Mouse (Mus musculus): ENCODE results near the gene Hspa12b. TPM values are rescaled to one million over a fixed set of nuclear protein-coding genes. Genes with fewer than 3 reads are reported as not detected.

Gene Hspa12b
- total RNA-seq, 4 experiments from 2014 or later, result 21.5 to 33.7 (median 31.0) TPM

GRCm38 (mm10) chr2:131179246-131179886 is 52.3 kb downstream of the Hspa12b start:
- peak; percentile 46 for DNase-seq (ENCODE audit: low spot score)

GRCm38 (mm10) chr2:131179990-131180587 is 53.0 kb downstream of the Hspa12b start, which contains the start of gene Cenpb:
Gene Cenpb, minus strand, starts transcription at chr2:131180067.
- DNase-seq (ENCODE audit: low spot score), result peak; percentile 74

GRCm38 (mm10) chr2:131186343-131186742 is 59.3 kb downstream of the Hspa12b start:
- DNase-seq (ENCODE audit: low spot score), result no peak

DNA sequence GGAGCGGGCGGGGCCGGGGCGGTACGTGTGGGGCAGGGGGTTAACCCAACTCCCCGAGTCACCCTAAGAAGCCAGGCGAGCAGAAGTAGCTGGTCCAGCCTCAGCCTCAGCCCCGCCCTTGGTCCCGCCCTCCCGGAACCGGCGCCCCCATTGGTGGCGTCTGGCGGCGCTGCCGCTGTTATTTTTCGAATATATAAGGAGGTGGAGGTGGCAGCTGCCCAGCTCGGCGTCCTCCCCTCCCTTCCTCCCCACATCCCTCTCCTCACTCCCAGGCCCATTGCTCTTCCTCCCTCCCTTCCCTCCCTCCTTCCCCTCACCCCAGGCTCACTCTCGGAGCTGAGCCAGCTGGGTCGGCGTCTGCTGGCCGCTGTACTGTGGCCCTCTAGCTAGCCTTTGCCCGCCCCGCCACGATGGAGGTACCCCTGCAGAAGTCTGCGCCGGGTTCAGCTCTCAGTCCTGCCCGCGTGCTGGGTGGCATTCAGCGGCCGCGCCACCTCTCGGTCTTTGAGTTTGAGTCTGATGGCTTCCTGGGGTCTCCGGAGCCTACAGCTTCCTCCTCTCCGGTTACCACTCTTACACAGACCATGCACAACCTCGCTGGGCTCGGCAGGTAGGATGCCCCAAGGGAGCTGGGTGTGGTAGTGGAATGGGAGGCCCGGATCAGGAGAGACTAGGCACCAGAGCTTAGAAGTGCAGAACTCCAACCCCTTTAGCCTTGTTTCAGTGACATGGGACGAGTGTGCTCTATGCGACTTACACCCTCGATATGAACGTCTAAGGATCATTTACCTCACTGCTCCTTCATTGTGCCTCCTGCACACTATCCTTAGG is 59.9 kb downstream of the Hspa12b start, which contains the start of the genes Cdc25b and Spef1:
Gene Cdc25b, plus strand, starts transcription at position 179 of the 831 bp plus-strand sequence.
Gene Spef1, minus strand, starts transcription at position 512 of the 831 bp plus-strand sequence.
- peak; percentile 78 for DNase-seq (ENCODE audit: low spot score)

GRCm38 (mm10) chr2:131187602-131187922 is 60.5 kb downstream of the Hspa12b start:
- no peak for DNase-seq (ENCODE audit: low spot score)

DNA sequence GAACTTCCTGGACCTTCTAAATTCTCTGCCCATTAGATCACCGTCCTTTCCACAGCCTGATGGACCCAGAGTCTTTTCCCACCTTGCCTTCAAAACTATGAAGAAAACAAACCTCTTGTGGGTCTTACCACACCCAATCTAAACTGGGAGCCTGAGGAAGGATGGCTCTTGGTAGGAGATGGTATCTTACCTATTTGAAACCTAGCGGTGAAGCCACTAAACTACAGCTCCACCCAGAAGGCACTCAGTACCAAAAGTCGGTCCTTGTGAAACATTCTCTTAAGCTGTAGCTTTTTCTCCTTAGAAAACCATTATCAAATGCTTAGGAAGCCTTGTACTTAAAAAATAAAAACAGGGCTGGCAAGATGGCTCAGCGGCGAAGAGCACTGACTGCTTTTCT is 61.2 kb downstream of the Hspa12b start:
- DNase-seq (ENCODE audit: low spot score), result no peak

DNA sequence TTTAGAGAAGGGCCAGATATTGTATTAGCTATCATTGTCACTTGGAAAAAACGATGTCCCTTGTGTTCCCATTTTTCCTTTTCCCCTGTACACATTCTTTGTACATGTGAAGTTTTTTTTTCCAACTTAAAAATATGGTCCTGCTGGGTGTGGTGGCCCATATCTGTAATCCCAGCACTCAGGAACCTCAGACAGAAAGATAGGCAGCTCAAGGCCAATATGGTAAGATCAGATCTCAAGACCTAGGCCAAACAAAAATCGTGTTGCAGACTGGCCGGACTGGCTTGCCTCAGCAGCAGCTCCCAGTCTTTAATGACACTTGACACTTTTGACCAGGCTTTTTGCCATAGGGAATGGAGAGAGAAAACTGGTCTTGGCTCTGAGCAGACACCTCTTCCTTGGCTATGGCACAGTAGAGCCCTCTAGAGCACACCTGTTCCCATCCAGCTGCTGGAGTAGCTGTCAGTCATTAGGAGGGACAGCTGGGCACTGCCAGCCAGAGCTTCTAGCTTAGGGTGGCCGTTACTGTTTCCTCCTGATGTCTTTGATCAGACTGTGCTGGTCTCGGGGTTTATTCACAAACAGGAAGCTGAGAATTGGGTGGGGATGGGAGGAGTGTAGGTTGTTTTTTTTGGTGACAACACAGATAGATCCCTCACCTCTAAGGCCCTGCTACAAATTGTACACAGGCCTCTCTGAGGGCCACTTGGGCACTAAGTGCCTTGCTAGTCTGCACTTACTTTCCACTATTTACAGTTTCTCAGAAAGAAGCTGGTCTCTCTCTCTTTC is 62.6 kb downstream of the Hspa12b start:
- no peak for DNase-seq (ENCODE audit: low spot score)

GRCm38 (mm10) chr2:131190344-131191004 is 63.4 kb downstream of the Hspa12b start:
- DNase-seq (ENCODE audit: low spot score), result no peak

DNA sequence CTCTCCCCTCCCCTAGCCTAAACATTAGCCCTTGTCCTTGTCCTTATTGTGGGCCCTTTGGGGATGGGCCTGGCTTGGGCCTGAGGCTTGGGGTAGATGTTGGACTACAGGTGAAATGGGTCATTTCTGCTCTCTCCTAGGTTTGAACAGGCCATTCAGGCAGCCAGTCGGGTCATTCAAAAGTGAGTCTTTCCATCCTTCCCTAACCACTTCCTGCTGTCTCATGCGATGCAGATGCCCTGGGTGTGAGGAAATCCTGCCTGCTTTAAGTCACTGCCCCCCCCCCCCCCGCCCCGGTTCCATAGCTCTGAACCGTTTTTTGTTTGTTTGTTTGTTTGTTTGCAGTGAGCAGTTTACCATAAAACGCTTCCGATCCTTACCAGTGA is 63.9 kb downstream of the Hspa12b start:
- DNase-seq (ENCODE audit: low spot score), result no peak

Other genes starting within 250 kb of the Hspa12b start
- 10 to 100 TPM; 41.2 to 57.7 (median 51.0) TPM for gene 4930402H24Rik, start 220.9 kb upstream of the Hspa12b start, total RNA-seq (2022)
- 10 to 100 TPM; 21.3 to 25.8 (median 24.2) TPM for gene Atrn, start 220.8 kb upstream of the Hspa12b start, total RNA-seq (2022)
- 10 to 100 TPM in 1 of 4 experiments, 1 to 10 TPM in 3; 7.4 to 13.3 (median 9.0) TPM for gene Gfra4, start 84.2 kb upstream of the Hspa12b start, total RNA-seq (2022)
- 1 to 10 TPM; 1.1 to 1.9 (median 1.7) TPM for gene Adam33, start 63.5 kb upstream of the Hspa12b start, total RNA-seq (2022)
- gene Siglec1, start 40.5 kb upstream of the Hspa12b start, total RNA-seq (2022), result 1 to 10 TPM in 3 of 4 experiments, under 1 TPM in 1; 0.98 to 2.4 (median 1.5) TPM
- not detected for gene Gm11037, start 6.2 kb downstream of the Hspa12b start, total RNA-seq (2022)
- gene 1700037H04Rik, start 32.8 kb downstream of the Hspa12b start, total RNA-seq (2022), result 10 to 100 TPM in 3 of 4 experiments, 1 to 10 TPM in 1; 9.7 to 12.1 (median 10.5) TPM
- 10 to 100 TPM; 89.5 to 93.4 (median 90.3) TPM for gene Cenpb, start 52.8 kb downstream of the Hspa12b start, total RNA-seq (2022)
- 1 to 10 TPM; 4.3 to 4.9 (median 4.5) TPM for gene Cdc25b, start 59.7 kb downstream of the Hspa12b start, total RNA-seq (2022)
- 1 to 10 TPM; 4.4 to 6.2 (median 4.9) TPM for gene Spef1, start 60.0 kb downstream of the Hspa12b start, total RNA-seq (2022)
- 10 to 100 TPM; 31.8 to 42.6 (median 37.9) TPM for gene Ap5s1, start 79.8 kb downstream of the Hspa12b start, total RNA-seq (2022)
- 10 to 100 TPM; 65.6 to 80.8 (median 72.3) TPM for gene Mavs, start 106.8 kb downstream of the Hspa12b start, total RNA-seq (2022)
- 10 to 100 TPM; 18.0 to 28.0 (median 23.2) TPM for gene Pank2, start 135.2 kb downstream of the Hspa12b start, total RNA-seq (2022)
- gene Rnf24, start 225.6 kb downstream of the Hspa12b start, total RNA-seq (2022), result 1 to 10 TPM; 2.9 to 4.1 (median 3.3) TPM

Data from heart, adult 8-10 months (tissue).